Mouse (Mus musculus) stomach, embryonic 14.5 days (tissue): ENCODE results near the gene Insl3. TPM values are rescaled to one million over a fixed set of nuclear protein-coding genes. Genes with fewer than 3 reads are reported as not detected.

Experiments
- ATAC-seq: fragments of 200-750 bp; cut with Nextera tagmentation; 2 replicates; pipeline ENCODE4 v1.8.0; 2017; ENCODE audit warnings: low read depth, moderate TSS enrichment; ENCODE audit not compliant: insufficient number of reproducible peaks, insufficient read depth, low FRiP score
- H3K27ac ChIP-seq: fragments of 300-500 bp; sonication (generic); 2 replicates; pipeline ENCODE4 v1.5.1; 2014; ENCODE audit warnings: mild to moderate bottlenecking, low read length, moderate library complexity, mixed read lengths
- H3K27me3 ChIP-seq: fragments of 300-500 bp; sonication (generic); 2 replicates; pipeline ENCODE4 v1.6.1; 2014; ENCODE audit warnings: low read length, control low read depth, mixed read lengths; ENCODE audit not compliant: control insufficient read depth, insufficient read depth
- H3K36me3 ChIP-seq: fragments of 300-500 bp; sonication (generic); 2 replicates; pipeline ENCODE4 v1.6.1; 2014; ENCODE audit warnings: mild to moderate bottlenecking, control low read depth, low read length, moderate library complexity, mixed read lengths; ENCODE audit not compliant: control insufficient read depth, insufficient read depth
- H3K4me1 ChIP-seq: fragments of 300-500 bp; sonication (generic); 2 replicates; pipeline ENCODE4 v1.6.1; 2014; ENCODE audit warnings: low read length, control low read depth, mixed read lengths; ENCODE audit not compliant: control insufficient read depth, insufficient read depth
- H3K4me2 ChIP-seq: fragments of 300-500 bp; sonication (generic); replicated peaks from 2 replicates; pipeline ENCODE4 v1.6.1; 2014; ENCODE audit warnings: low read depth, low read length, control low read depth
- H3K4me3 ChIP-seq: fragments of 300-500 bp; sonication (generic); 2 replicates; pipeline ENCODE4 v1.5.1; 2014; ENCODE audit warnings: low read depth, low read length, control low read depth
- H3K9ac ChIP-seq: fragments of 300-500 bp; sonication (generic); replicated peaks from 2 replicates; pipeline ENCODE4 v1.6.1; 2014; ENCODE audit warnings: low read depth, mild to moderate bottlenecking, control low read depth, low read length, moderate library complexity, mixed read lengths
- H3K9me3 ChIP-seq: fragments of 300-500 bp; sonication (generic); 2 replicates; pipeline ENCODE4 v1.6.1; 2016; ENCODE audit warnings: low read depth, low read length, control low read depth; ENCODE audit not compliant: control insufficient read depth
- WGBS: fragments of 180-500 bp; shearing (Covaris S2); extraction: QIAGEN DNeasy Blood & Tissue Kit; methylation state at CpG from one replicate; pipeline ENCODE4 v1.1.7; 2014; 5-methylcytosine and 5-hydroxymethylcytosine counted together
- polyA plus RNA-seq: library from polyadenylated mRNA; unstranded; fragments of >200 nt; fragmentation: Nextera tagmentation; extraction: Ambion mirVana; gene quantifications from 2 replicates; pipeline ENCODE4 v1.2.1, GENCODE M21; 2014

Insl3 gene
- polyA plus RNA-seq, 1 experiment from 2014 or later = 1.3 TPM

DNA sequence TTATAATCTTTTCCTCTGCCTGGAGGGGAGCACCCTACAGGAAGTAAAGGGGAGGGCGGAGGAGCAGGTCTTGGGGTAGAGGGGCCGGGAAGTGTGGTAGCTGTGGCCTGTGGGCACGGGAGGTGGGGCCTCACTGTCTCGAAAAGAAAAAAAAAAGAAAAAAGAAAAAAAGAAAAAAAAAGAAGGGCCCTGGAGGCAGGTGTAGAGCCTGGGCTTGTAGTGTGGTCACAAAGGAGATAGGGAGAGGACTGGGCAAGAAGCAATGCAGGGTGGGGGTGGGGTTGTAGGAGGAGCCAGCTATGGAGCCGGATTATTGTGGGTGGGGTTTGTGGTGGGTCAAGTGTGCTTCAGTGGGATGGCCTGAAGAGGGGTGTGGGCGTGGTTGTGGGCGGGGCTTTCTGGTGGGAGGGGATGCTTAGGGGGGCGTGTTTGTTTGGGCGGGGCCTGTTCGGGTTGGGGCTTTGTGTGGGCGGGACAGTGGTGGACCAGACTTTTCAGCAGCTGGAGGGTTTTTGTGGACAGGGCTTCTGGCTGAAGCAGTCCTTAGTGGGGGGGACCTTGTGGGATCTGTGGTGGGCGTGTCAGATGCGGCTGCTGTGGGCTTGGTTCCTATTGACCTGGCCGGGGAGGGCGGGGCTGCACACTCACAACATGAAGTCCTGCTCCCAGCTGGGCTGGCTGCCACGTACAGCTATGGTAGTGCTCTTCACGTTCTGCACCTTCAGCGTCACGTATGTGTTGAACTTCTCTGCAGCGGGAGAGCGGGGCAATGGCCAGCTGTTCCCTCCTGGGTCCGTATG lies 23.5 kb upstream of the Insl3 start:
- Histone ChIP-seq H3K4me3 (peak overlapping the region; percentile 16; the same call in 1 of the 2 replicates), H3K9me3 (no peaks in the 10 kb centered on the region), H3K9ac (no peak overlapping the region), H3K27ac (no peak overlapping the region), H3K4me1 (peaks cover 13% of the 10 kb centered on the region; the same call in 1 of the 2 replicates), H3K4me2 (peak overlapping the region; percentile 37), H3K27me3 (0 out of 2 replicates have a peak, but pooled peaks cover 2% of the 10 kb centered on the region), H3K36me3 (no peaks in the 10 kb centered on the region)
- 3% methylated on average over 22 of the region's 22 CpGs for WGBS
- ATAC-seq = peak; percentile 73

DNA sequence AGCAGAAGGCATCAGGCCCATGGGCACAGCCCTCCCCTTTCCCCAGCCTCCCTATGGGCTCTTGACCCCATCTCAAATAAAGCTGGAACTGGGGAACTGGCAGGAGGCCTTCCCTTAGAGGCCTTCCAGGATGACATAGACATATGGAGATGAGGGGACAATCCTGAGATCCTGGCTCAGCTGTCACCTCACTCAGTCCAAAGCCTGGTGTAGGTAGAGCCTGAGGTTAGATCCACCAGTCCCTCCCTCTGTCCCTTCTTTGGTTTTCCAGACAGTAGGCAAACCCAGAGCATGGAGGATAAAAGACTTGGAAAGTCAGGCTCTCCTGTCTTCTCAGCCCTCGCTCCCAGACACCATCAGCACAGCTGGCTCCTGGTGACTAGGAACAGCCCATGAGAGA lies 22.2 kb upstream of the Insl3 start:
- Histone ChIP-seq H3K27ac (no peak overlapping the region), H3K4me1 (peaks cover 20% of the 10 kb centered on the region; the same call in 1 of the 2 replicates), H3K9me3 (no peaks in the 10 kb centered on the region), H3K27me3 (no peaks in the 10 kb centered on the region), H3K36me3 (no peaks in the 10 kb centered on the region), H3K4me3 (no peak overlapping the region), H3K4me2 (no peak overlapping the region), H3K9ac (no peak overlapping the region)
- no peak for ATAC-seq
- 20% methylated on average over 1 of the region's 1 CpGs for WGBS

DNA sequence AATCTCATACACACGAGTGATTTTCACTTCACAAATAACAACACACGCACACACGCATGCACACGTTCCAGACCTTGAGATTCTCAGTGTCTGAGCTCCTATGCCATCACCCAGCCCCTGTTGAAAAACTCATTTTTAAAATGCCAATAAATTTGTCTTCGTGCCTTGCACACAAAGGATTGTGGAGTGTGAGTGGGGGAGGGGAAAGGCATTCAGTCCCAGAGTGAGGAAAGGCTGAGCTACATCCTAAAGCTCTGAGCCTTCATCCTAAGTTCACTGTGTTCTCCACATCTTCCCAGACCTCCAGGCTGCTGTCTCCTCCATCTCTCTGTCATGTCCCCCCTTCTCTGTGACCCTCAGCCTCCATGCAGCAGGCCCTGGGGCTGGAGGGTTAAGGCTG lies 21.8 kb upstream of the Insl3 start:
- Histone ChIP-seq H3K4me1 (peaks cover 20% of the 10 kb centered on the region; the same call in 1 of the 2 replicates), H3K27me3 (no peaks in the 10 kb centered on the region)
- WGBS = 48% methylated on average over 5 of the region's 5 CpGs

DNA sequence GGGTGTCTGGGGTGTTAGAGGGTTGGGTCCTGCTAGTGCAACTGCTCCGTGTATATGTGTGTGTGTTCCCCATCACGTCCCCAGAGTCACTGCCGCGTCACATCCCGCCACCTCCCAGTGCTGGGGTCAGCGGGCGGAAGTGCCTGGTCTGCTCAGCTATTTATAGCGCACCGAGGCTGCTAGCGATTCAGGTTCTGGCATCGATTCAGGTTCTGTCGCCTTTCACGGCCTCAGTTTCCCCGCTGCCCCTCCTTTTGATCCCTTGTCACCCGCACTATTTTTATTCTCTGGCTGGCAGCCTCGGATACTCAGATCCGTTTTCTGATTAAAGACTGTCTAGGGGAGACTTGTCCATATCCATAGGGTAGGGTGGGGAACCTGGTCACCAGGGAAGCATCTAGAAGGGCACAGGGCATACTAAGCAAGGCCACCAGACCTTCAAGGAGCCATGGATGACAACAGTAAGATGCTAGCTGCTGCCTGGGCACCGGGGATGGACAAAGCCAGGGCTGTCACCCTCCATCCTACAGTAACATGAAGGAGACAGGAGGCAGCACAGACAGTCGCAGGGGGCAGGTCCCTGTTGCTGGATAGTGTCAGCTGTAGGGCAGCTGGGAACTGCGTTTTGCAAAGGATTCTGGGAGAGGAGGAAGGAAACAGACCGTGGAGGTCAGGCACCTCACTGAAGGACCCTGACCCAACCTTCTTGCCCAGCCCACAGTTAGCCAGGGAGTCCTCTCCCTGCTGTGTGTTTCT lies 20.6 kb upstream of the Insl3 start:
- H3K4me1 ChIP-seq = peaks cover 20% of the 10 kb centered on the region; the same call in 1 of the 2 replicates

More for the DNA sequence above, 21.8 kb upstream of the Insl3 start:
- Histone ChIP-seq H3K36me3 (no peaks in the 10 kb centered on the region), H3K9me3 (no peaks in the 10 kb centered on the region), H3K27ac (no peak overlapping the region), H3K4me3 (no peak overlapping the region), H3K4me2 (no peak overlapping the region), H3K9ac (no peak overlapping the region)
- ATAC-seq = no peak

DNA sequence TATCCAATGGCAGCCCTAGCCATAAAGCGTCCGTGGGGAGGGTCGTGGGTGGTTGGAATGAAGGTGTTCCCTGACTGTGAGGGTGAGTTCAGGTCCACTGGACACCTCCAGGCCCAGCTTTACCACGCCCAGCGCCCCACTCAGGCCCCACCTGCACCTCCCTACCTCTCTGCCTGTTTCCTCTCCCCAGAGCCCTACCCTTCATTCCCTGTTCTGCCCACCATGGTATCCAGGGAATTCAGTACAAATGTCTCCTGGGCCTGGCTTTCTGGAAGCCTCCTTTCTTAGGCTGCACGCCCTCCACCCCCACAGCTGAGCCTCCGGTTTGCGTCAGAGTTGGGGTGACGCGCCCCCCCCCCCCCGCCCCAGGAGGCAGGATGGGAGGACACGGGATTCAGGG lies 18.8 kb upstream of the Insl3 start:
- no peaks in the 10 kb centered on the region for H3K27me3 ChIP-seq
- WGBS = 10% methylated on average over 12 of the region's 12 CpGs

More for the DNA sequence above, 20.6 kb upstream of the Insl3 start:
- Histone ChIP-seq H3K9me3 (no peaks in the 10 kb centered on the region), H3K4me2 (peak overlapping the region; percentile 27), H3K27me3 (no peaks in the 10 kb centered on the region), H3K4me3 (no peak overlapping the region), H3K27ac (no peak overlapping the region), H3K36me3 (no peaks in the 10 kb centered on the region), H3K9ac (no peak overlapping the region)
- no peak for ATAC-seq
- 4% methylated on average over 21 of the region's 21 CpGs for WGBS

DNA sequence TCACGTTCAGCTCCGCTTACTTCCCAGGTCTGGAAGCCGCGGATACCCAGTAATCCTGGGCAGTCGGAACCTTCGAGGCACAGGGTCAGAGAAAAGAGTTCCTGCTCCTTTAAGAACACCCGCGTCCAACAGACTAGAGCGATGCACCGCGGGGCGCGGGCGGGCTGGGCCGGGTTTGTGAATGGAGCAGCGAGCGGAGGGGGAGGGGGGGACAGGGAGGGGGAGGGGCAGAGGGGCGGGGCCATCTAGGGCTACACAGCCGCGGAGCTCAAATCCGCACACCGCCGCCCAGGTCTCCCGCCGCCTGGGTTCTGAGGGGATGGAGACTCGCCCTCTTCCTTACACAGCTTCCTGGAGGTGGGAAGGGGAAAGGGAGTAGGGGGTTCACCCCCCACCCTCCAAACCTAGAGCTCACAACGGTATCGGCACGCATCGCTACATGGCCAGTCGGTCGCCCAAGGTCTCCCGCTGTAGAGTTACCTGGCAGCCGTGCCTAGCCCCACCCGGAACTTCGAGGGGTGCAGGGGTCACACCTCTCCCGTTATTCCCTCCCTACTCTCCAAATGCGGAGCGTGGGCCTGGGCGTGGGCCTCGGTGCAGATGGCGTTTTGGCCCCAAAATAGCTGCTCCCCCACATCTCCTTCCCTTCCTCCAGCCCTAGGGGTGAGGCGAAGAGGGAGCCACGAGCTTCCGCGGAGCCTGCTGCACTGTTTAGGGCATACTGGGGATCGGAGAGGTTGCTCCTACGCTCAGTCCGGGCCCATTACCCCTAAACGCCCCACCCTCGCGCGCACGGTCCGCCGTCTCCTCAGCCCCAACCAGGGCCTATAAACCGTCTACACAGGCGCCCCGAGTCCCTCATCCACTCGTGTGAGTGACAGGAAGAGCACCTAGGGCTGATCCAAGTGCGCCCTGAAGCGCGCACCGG lies 18.1 kb upstream of the Insl3 start:
- WGBS = under 1% methylated on average over 59 of the region's 64 CpGs
- Histone ChIP-seq H3K4me2 (peak overlapping the region; percentile 99), H3K4me3 (peak overlapping the region; percentile 45), H3K36me3 (no peaks in the 10 kb centered on the region), H3K27ac (no peak overlapping the region), H3K27me3 (no peaks in the 10 kb centered on the region), H3K4me1 (peaks cover 17% of the 10 kb centered on the region; the same call in 1 of the 2 replicates), H3K9me3 (no peaks in the 10 kb centered on the region), H3K9ac (no peak overlapping the region)
- peak; percentile 10; the same call in 1 of the 2 replicates for ATAC-seq

More for the DNA sequence above, 18.8 kb upstream of the Insl3 start:
- Histone ChIP-seq H3K9me3 (no peaks in the 10 kb centered on the region), H3K9ac (no peak overlapping the region), H3K4me1 (peaks cover 20% of the 10 kb centered on the region; the same call in 1 of the 2 replicates), H3K4me3 (peak overlapping the region; percentile 45), H3K4me2 (peak overlapping the region; percentile 99), H3K36me3 (no peaks in the 10 kb centered on the region), H3K27ac (no peak overlapping the region)
- ATAC-seq = no peak

DNA sequence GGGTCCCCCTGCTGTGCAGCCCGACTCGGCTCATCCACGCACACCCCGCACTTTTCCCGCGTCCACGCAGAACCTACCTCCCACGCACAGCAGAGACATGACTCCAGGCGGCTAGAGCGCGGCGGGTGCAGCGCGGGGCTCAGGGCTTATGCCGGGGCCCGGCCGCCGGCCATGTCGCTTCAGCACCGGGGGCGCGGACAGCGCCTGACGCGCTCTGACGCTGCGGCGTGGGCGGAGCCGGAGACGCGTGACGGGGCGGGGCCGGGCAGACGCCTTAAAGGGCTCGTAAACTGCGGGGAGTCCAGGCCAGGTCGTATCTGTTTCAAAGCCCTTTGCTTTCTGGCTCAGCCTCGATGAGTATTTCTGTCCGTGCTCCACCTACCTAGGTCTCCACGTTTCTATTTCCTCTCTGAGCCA lies 17.5 kb upstream of the Insl3 start, which contains the start of gene Unc13a:
TSS of gene Unc13a (minus strand) at position 209 of the 417 bp plus-strand sequence.
- Histone ChIP-seq H3K27me3 (no peaks in the 10 kb centered on the region), H3K9ac (no peak within 1 kb of the TSS), H3K4me2 (peak within 1 kb of the TSS; percentile 99), H3K4me3 (peak within 1 kb of the TSS; percentile 45), H3K36me3 (no peaks in the 10 kb centered on the region), H3K9me3 (no peaks in the 10 kb centered on the region), H3K27ac (no peak within 1 kb of the TSS), H3K4me1 (peaks cover 16% of the 10 kb centered on the region; the same call in 1 of the 2 replicates)
- ATAC-seq = peak; percentile 59
- under 1% methylated on average over 42 of the region's 42 CpGs for WGBS
